Mouse (Mus musculus): ENCODE data around the gene Arl11.

DNA sequence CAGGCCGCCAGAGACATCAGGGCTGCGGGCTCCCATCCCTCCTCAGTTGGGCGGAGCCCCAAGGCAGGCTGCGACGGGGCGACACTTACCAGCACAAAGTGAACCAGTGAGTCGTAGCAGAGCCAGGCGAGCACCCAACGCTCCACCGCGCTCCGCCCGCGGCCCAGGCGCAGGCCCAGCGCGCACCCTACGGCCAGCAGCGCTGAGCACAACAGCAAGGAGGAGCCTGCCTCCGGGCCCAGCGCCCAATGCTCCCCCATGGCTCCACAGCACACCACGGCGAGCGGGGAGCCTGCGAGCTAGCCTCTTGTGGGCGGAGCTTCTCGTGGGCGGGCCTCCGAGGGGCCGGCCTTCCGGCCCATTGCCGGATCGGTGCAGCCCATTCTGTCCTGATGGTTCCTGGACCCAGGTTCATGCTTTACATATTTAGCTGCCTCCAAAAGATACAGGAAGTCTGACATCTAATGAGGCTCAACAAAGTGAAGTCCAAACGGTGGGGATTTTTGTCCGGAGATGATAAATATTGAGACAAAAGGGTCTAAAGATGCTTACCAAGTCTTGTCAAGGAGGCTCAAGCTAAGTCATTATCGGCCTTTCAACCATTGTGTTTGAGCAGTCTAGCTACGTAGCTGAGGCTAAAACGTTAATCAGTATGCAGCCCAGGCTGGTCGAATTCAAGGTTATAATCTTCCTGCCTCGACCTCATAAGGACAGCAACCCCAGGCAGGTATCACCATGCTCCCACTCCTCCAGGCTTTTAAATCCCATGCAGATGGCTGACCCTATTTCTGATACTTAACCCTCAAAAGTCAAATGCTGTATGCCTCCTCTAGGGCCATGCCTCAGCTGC is 50.8 kb downstream of the Arl11 start, which contains the start of gene Ebpl:
- TF ChIP-seq CTCF (IDR thresholded peaks at IDR 0.05; ENCODE audit: low read depth) (peak; percentile 46), EP300 (optimal IDR thresholded peaks at IDR 0.05) (no peak)

All from stomach, postnatal 0 days (tissue).